Mouse (Mus musculus): ENCODE measurements at regions not wholly inside any gene's neighbourhood (a gene's known extent, or its start where the extent isn't known, plus 50 kb on each side); places are given as distances from the start of the nearest gene placed in this dataset.

GRCm38 (mm10) chr4:50160893-50161292 lies 315.3 kb upstream of the Grin3a start:
- TF ChIP-seq CTCF (IDR thresholded peaks at IDR 0.05; ENCODE audit: borderline replicate concordance, insufficient read depth, low read length): no peak
- no peak for TF ChIP-seq POLR2A (IDR thresholded peaks at IDR 0.05; ENCODE audit: low read depth, low read length)
- Histone ChIP-seq H3K27ac (ENCODE audit: insufficient read depth, low read length) (no peak overlapping the region), H3K4me3 (ENCODE audit: insufficient read depth, low read length) (no peak overlapping the region), H3K4me1 (ENCODE audit: control insufficient read depth, insufficient read depth, low read length) (no peaks in the 10 kb centered on the region)

GRCm38 (mm10) chr4:50145926-50146325 lies 300.4 kb upstream of the Grin3a start:
- no peak for TF ChIP-seq POLR2A (IDR thresholded peaks at IDR 0.05; ENCODE audit: low read depth, low read length)
- no peak for TF ChIP-seq CTCF (IDR thresholded peaks at IDR 0.05; ENCODE audit: borderline replicate concordance, insufficient read depth, low read length)
- Histone ChIP-seq H3K4me1 (ENCODE audit: control insufficient read depth, insufficient read depth, low read length) (no peaks in the 10 kb centered on the region), H3K4me3 (ENCODE audit: insufficient read depth, low read length) (no peak overlapping the region), H3K27ac (ENCODE audit: insufficient read depth, low read length) (no peak overlapping the region)

- H3K4me1 ChIP-seq (ENCODE audit: control insufficient read depth, insufficient read depth, low read length): no peaks in the 10 kb centered on the region
- TF ChIP-seq CTCF (IDR thresholded peaks at IDR 0.05; ENCODE audit: borderline replicate concordance, insufficient read depth, low read length) (no peak), POLR2A (IDR thresholded peaks at IDR 0.05; ENCODE audit: low read depth, low read length) (no peak)
- H3K27ac ChIP-seq (ENCODE audit: insufficient read depth, low read length): no peak overlapping the region
Measured at GRCm38 (mm10) chr4:50130262-50130661, 284.7 kb upstream of the Grin3a start.

GRCm38 (mm10) chr4:50106557-50106956 lies 261.0 kb upstream of the Grin3a start:
- Histone ChIP-seq H3K27ac (ENCODE audit: insufficient read depth, low read length) (no peak overlapping the region), H3K4me3 (ENCODE audit: insufficient read depth, low read length) (no peak overlapping the region), H3K4me1 (ENCODE audit: control insufficient read depth, insufficient read depth, low read length) (no peaks in the 10 kb centered on the region)
- TF ChIP-seq CTCF (IDR thresholded peaks at IDR 0.05; ENCODE audit: borderline replicate concordance, insufficient read depth, low read length): no peak
- TF ChIP-seq POLR2A (IDR thresholded peaks at IDR 0.05; ENCODE audit: low read depth, low read length): no peak

More at GRCm38 (mm10) chr4:50130262-50130661, 284.7 kb upstream of the Grin3a start:
- H3K4me3 ChIP-seq (ENCODE audit: insufficient read depth, low read length): no peak overlapping the region

GRCm38 (mm10) chr4:50087860-50088259 lies 242.3 kb upstream of the Grin3a start:
- Histone ChIP-seq H3K4me3 (ENCODE audit: insufficient read depth, low read length) (no peak overlapping the region), H3K27ac (ENCODE audit: insufficient read depth, low read length) (no peak overlapping the region), H3K4me1 (ENCODE audit: control insufficient read depth, insufficient read depth, low read length) (no peaks in the 10 kb centered on the region)
- TF ChIP-seq CTCF (IDR thresholded peaks at IDR 0.05; ENCODE audit: borderline replicate concordance, insufficient read depth, low read length) (no peak), POLR2A (IDR thresholded peaks at IDR 0.05; ENCODE audit: low read depth, low read length) (no peak)

- Histone ChIP-seq H3K4me1 (ENCODE audit: control insufficient read depth, insufficient read depth, low read length) (no peaks in the 10 kb centered on the region), H3K27ac (ENCODE audit: insufficient read depth, low read length) (no peak overlapping the region), H3K4me3 (ENCODE audit: insufficient read depth, low read length) (no peak overlapping the region)
- TF ChIP-seq CTCF (IDR thresholded peaks at IDR 0.05; ENCODE audit: borderline replicate concordance, insufficient read depth, low read length): no peak
- TF ChIP-seq POLR2A (IDR thresholded peaks at IDR 0.05; ENCODE audit: low read depth, low read length): no peak
Measured at GRCm38 (mm10) chr4:50086676-50087075, 241.1 kb upstream of the Grin3a start.

- Histone ChIP-seq H3K4me3 (ENCODE audit: insufficient read depth, low read length) (no peak overlapping the region), H3K27ac (ENCODE audit: insufficient read depth, low read length) (no peak overlapping the region), H3K4me1 (ENCODE audit: control insufficient read depth, insufficient read depth, low read length) (no peaks in the 10 kb centered on the region)
- TF ChIP-seq POLR2A (IDR thresholded peaks at IDR 0.05; ENCODE audit: low read depth, low read length) (no peak), CTCF (IDR thresholded peaks at IDR 0.05; ENCODE audit: borderline replicate concordance, insufficient read depth, low read length) (no peak)
Measured at GRCm38 (mm10) chr4:50055519-50055918, 210.0 kb upstream of the Grin3a start.

GRCm38 (mm10) chr4:50041476-50041875 lies 195.9 kb upstream of the Grin3a start:
- Histone ChIP-seq H3K4me3 (ENCODE audit: insufficient read depth, low read length) (no peak overlapping the region), H3K4me1 (ENCODE audit: control insufficient read depth, insufficient read depth, low read length) (no peaks in the 10 kb centered on the region), H3K27ac (ENCODE audit: insufficient read depth, low read length) (no peak overlapping the region)
- TF ChIP-seq POLR2A (IDR thresholded peaks at IDR 0.05; ENCODE audit: low read depth, low read length) (no peak), CTCF (IDR thresholded peaks at IDR 0.05; ENCODE audit: borderline replicate concordance, insufficient read depth, low read length) (no peak)

- Histone ChIP-seq H3K4me3 (ENCODE audit: insufficient read depth, low read length) (no peak overlapping the region), H3K27ac (ENCODE audit: insufficient read depth, low read length) (no peak overlapping the region), H3K4me1 (ENCODE audit: control insufficient read depth, insufficient read depth, low read length) (no peaks in the 10 kb centered on the region)
- TF ChIP-seq CTCF (IDR thresholded peaks at IDR 0.05; ENCODE audit: borderline replicate concordance, insufficient read depth, low read length) (no peak), POLR2A (IDR thresholded peaks at IDR 0.05; ENCODE audit: low read depth, low read length) (no peak)
Measured at GRCm38 (mm10) chr4:50036079-50036478, 190.5 kb upstream of the Grin3a start.

- TF ChIP-seq CTCF (IDR thresholded peaks at IDR 0.05; ENCODE audit: borderline replicate concordance, insufficient read depth, low read length) (no peak), POLR2A (IDR thresholded peaks at IDR 0.05; ENCODE audit: low read depth, low read length) (no peak)
- no peak overlapping the region for H3K4me3 ChIP-seq (ENCODE audit: insufficient read depth, low read length)
- no peaks in the 10 kb centered on the region for H3K4me1 ChIP-seq (ENCODE audit: control insufficient read depth, insufficient read depth, low read length)
- H3K27ac ChIP-seq (ENCODE audit: insufficient read depth, low read length): no peak overlapping the region
Measured at GRCm38 (mm10) chr4:50025356-50025755, 179.8 kb upstream of the Grin3a start.

Measured in embryonic fibroblast, embryonic 13.5 days (primary cell).